Mouse (Mus musculus) urinary bladder, postnatal 36 days (tissue): ENCODE measurements at regions not wholly inside any gene's neighbourhood (a gene's known extent, or its start where the extent isn't known, plus 50 kb on each side); places are given as distances from the start of the nearest gene placed in this dataset.
"Not testable (repeated sequence)": the region's sequence is repeated elsewhere in the genome, so short reads cannot be mapped to it uniquely, and the experiment has no call there.

Experiments
- DNase-seq, 2 experiments: peaks; one replicate each; pipeline ENCODE4 v3.0.0; 2022; ENCODE audit warnings: low spot score in 2 of 2, mixed read lengths in 1 of 2

DNA sequence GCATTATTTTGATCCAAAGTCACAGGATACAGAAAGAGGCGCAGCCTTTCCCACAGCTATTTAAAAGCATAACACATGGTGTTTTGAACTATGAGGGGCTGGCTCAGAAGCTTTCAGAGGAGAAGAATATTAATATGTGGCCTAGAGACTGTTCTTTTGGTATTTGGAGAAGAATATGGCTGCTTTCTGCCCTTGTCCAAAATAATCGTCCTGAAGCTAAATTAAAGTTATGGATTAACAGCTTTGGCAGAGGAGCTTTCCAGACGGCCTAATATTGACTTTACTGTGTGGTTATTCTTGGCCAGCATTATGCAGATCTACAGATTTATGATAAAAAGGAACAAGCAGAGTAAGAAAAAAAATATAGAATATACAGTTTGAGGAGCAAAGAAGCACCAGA is 222.4 kb upstream of the Tmprss15 start:
- DNase-seq, result no peak

DNA sequence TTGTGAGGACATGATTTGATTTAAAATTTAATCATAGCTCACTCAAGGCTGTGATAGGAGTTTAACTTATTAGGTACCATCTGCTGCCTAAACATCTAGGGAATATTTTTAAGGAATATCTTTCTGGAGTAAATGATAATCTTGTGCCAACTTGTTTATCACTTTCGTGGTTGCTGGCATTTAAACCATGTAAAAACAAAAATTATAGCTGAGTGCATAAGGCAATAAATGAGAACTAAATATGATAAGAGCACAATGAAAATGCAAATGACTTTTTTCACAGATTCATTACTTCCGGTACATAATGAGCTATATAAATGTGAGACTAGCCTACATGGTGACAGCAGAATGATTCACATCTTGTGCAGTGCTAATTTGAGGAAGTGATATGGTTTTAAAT is 221.8 kb upstream of the Tmprss15 start:
- DNase-seq, result no peak

DNA sequence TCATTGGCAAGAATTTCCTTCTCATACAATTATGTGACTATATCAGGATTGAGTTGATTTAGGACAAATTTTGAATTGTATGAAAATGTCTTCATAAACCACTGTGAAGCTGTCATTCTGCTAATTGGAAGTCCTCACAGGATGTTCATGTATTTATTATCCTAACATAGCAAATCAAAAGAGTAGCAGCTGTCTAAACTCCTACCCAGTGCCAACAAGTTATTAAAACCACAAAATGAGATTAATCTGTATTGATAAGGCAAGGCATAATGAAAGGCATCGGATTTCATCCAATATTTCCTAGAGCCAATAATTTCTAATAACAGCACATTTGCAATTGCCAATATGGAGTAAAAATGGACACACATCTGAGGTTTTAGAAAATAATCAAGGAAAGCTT is 217.6 kb upstream of the Tmprss15 start:
- DNase-seq, result no peak

DNA sequence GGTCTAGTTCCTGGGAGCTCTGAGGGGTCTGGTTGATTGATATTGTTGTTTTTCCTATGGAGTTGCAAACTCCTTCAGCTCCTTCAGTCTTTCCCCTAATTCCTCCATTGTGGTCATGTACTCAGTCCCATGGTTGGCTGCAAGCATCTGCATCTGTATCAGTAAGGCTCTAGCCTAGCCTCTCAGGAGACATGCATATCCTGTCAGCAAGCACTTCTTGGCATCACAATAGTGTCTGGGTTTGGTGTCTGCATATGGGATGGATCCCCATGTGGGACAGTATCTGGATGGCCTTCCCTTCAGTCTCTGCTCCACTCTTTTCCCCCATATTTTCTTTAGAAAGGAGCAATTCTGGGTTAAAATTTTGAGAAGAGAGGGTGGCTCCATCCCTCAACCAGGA is 205.7 kb upstream of the Tmprss15 start:
- DNase-seq, result not testable (repeated sequence)

DNA sequence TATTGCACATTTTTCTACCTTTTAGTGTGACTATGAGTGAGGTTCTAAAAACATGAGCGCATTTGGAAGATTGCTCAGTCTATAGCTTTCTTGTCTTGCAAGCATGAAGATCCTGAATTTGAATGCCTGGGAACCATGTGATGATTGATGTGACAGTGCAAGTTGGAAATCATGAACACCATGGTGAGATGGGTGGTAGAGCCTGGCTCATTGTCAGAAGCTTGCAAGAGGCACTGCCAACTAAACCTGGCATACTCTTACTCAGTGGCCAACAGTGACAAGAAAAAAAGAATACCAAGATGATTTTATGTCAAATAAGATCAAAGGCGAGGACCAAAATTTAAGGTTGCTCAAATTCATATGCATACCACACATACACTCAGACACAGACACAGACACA is 188.1 kb upstream of the Tmprss15 start:
- DNase-seq, result no peak

DNA sequence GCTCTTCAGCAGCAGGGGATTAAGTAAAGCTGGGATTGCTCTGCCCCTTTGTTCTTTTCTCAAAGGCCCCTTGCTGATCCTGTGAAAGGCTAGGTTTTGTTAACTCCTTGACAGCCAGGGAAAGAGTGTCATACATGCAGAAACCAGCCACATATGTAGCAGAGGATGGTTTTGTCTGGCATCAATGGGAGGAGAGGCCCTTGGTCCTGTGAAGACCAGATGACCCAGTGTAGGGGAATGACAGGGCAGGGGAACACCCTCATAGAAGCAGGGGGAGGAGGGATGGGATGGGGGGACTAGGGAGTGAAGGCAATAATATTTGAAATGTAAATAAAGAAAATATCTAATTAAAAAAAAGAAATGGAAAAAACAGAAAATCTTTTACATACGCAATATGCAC is 165.6 kb upstream of the Tmprss15 start:
- no peak for DNase-seq

DNA sequence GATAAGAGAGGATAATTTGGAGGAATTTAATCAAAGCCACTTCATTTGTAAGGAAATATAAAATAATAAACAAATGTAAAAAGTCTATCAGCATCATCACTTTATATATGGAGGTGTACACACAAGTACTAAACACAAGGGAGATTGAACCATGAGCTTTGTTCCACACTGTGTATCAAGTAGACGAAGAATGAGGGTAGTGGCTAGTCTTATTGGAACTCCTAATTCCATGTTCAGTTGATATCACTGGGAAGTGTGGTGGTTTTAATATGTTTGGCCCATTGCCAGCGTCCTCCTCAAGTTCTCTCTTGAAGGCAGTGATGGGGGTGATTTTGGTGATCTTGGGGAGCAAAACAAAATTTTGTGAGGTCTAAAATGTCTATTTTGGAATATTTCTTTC is 165.2 kb upstream of the Tmprss15 start:
- no peak for DNase-seq

DNA sequence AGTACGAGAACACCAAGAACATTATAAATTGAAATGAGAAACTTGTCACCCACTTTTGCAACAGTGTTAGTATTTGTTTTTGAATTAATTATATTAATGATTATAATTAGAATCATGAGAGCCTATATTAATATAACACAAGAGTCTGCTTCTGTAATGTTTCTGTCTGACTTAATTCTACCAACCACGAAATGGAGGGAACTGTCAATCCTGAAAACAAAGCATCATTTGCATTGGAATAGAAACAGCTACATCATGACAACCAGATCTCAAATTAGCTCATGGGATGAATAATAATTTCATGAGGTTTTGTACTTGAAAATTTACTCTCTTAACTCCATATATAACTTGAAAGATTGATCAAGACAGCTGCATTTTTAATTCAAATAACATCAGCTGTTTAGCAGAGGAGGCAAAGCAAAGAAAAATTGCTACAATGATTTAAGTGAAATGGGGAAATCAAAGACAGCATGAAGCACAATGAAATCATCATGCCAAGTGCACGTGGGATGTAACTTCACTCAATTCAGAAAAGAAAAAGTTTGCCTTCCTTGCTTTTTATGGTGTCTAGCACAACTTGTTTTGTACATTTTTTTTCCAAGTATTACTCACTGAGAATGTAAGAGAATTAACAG is 150.1 kb upstream of the Tmprss15 start:
- no peak for DNase-seq

DNA sequence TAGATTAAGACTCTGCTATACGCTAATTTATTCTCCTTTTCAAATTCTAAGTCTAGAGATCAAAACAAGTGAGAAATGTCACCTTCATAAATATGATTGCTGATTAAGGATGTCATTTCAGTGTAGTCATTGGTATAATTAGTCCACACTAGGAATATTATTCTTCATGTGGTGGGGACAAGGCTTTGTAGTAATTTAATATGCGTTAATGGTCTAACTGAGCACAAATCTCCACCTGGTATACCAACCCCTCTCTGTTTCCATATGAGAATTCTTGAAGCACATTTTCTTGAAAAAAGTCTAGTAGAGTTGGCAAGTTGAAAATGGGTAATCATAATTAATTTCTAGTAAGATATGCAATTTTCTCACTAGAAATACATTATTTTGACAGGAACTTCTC is 149.3 kb upstream of the Tmprss15 start:
- no peak for DNase-seq

DNA sequence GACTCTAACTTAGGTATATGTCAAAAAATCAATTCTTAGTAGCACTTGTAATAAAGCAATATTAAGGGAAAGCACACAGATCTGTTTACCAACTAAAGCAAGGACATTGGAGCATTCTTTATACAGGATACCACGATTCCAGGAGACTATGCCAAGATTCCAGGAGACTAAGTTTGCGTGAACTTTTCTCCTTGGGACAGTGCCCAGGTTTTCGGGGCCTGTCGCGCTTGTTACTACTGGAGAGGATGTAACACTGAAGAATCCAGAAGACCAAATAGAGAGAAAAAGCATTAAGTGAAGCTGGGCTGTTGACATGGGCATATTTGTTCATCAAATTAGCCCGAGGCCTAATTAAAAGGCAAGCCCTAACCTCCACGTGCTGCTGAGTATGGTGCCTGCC is 100.3 kb upstream of the Tmprss15 start:
- no peak for DNase-seq

DNA sequence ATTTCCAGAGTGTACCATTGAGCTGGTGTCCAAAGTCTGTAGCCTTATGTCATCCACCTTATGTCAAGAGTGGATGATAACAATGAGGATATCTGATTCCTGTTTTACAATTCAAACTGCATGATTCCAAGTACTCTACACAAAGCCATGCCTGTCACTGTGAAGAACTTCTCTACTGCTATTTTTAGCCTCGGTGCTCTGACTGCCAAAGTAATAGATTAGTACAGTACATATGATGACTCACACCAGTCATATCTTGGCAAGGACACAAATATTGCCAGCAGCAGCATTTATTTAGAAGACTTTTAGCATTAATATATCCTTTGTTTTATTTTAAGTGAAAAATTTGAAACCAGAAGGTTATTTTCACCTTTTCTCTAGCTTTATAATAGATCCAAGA is 95.6 kb upstream of the Tmprss15 start:
- DNase-seq, result no peak

DNA sequence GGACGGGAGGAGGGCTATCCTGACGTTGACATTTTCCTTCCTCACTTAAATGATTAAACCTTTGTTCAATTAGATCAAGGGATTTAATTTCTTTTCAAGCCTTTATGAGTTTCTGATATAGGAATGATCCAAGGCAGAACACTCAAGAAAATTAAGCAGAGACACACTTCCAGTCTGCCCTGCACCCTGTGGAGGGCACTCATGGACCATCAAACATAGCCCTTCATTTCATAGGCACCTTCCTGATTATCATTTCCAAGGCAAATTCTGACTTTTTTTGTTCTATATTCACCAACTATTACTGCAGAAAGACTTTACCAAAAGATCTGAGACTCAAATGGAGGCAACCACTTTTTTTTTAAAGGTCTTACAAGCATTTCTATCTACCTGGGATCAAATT is 91.6 kb upstream of the Tmprss15 start:
- no peak for DNase-seq

DNA sequence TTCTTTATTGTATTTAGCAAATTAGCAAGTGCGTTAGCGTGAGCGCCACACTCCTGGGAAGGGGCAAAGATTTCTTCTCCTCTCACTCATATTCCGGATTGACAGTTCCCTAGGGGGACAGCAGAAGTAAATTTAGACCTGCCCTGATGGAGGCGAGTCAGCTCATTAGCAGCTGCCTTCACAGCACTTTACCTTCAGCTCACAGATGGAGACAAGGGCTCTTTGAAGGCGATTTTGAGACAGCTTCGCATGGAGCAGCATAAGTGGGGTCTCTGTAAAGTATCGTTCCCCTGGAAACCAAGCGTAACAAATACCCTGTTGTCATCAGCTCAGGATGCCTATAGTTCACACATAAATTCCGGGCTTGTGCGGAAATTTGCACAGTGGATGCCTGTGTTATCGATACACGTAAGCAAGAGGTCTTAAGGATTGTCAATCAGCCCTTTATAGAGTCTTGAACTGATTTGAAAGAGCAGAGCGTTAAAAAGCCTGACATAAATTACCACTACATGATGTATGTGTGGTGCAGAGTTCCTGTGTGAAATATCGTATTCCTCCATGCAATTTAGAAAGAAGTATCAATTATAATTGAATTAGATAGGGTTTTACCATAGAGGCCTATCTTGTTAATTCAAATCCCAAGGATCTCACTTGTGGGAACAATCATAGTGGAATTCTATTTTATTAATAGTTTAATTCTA is 86.6 kb upstream of the Tmprss15 start:
- DNase-seq, result no peak

DNA sequence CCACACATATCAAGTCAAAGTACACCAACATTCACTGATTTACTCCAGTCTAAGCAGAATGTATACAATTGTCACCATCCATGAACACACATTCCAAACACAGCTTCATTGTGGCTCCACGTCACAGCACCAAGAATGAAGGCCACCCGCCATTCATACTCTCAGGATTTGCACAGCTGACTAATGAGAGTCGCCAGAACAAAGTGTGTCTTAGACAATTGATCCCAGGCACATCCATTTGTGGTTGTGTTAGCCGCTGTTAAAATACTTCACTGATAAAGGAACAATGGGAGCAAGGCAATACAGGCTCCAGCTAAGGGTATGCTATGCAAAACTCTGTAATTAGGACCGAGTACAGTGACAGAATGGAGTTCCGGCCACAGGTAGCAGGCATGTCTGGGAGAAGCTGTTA is 85.9 kb upstream of the Tmprss15 start:
- DNase-seq, result no peak

DNA sequence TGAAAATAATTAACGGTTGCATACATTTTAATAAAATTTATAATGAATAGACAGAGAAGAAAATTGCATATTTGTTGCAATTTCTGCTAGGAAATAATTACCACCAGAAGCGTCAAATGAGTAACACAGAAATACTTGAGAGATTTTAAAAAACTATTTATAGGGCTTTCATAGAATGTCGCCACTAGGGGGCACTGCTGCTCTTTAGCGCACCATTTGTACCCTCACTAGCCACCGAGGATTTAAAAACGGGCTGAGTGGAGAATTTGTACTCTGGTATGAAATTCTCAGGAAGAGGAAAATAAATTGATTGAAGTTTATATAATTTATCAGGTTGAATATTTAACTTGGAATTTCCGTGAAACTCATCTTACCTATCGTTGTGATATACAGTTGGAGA is 77.3 kb upstream of the Tmprss15 start:
- DNase-seq, result peak in 1 of 2 experiments; percentile 32

DNA sequence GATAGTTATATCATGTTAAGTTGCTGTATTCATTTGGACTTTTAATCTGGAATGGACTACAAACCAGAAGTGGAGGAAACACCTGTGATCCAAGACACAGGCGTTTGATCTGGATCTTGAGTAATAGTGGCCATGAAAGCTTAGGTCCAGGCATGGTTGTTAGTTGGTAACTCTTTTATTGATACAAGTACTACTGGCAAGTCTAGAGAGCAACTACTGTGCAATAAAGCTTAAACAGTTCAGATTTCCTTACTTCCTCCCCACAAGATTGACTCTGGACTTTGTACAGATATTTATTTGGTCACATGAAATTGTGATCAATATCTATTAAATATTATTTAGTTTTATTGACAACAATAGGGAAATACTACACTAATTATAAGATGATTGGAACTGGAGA is 51.9 kb upstream of the Tmprss15 start:
- DNase-seq, result no peak
